In genomic region chr10:122535137-122535536, GRCm38 (mm10) we compare ENCODE assay signal across 19 mouse cellular contexts.
"Had no signal": no experiment of that assay in that cellular context is flagged by ENCODE, and none has a peak within 500 bp of the region (broad histone marks: within the 10 kb centered on the region; RNA-seq: fewer than 3 reads in every experiment).

No protein-coding gene starts in this region.

- H3K27ac ChIP-seq: limb, embryonic 12.5 days; limb, embryonic 15.5 days; liver, embryonic 14.5 days; midbrain, embryonic 12.5 days; midbrain, embryonic 15.5 days; neural tube, embryonic 13.5 days; stomach, embryonic 15.5 days had no signal

- H3K36me3 ChIP-seq: limb, embryonic 12.5 days; limb, embryonic 15.5 days; midbrain, embryonic 12.5 days; midbrain, embryonic 15.5 days; neural tube, embryonic 13.5 days; stomach, embryonic 15.5 days had no signal

- H3K27me3 ChIP-seq: limb, embryonic 12.5 days; limb, embryonic 15.5 days; midbrain, embryonic 12.5 days; midbrain, embryonic 15.5 days; neural tube, embryonic 13.5 days; stomach, embryonic 15.5 days had no signal

- H3K4me1 ChIP-seq: limb, embryonic 15.5 days; midbrain, embryonic 12.5 days; midbrain, embryonic 15.5 days; neural tube, embryonic 13.5 days; stomach, embryonic 15.5 days had no signal

- ATAC-seq: lung, postnatal 0 days; midbrain, embryonic 15.5 days had no signal

- H3K4me2 ChIP-seq: limb, embryonic 12.5 days; limb, embryonic 15.5 days; liver, embryonic 11.5 days; lung, embryonic 14.5 days; midbrain, embryonic 12.5 days; midbrain, embryonic 15.5 days; neural tube, embryonic 13.5 days; stomach, embryonic 15.5 days had no signal

- H3K9me3 ChIP-seq: limb, embryonic 12.5 days; limb, embryonic 15.5 days; midbrain, embryonic 12.5 days; midbrain, embryonic 15.5 days; neural tube, embryonic 13.5 days; stomach, embryonic 15.5 days had no signal

- H3K4me3 ChIP-seq: limb, embryonic 12.5 days; limb, embryonic 15.5 days; midbrain, embryonic 12.5 days; midbrain, embryonic 15.5 days; neural tube, embryonic 13.5 days; stomach, embryonic 15.5 days had no signal

- DNase-seq: kidney, adult 11 months; kidney, adult 9 months; layer of hippocampus, postnatal 36 days; left cerebral cortex, postnatal 4 days; liver, postnatal 0 days; lung, embryonic 14.5 days; retina, postnatal 1 day; right cerebral cortex, postnatal 25 days; spleen, adult 18-20 months; thymus, postnatal 25 days had no signal

- H3K9ac ChIP-seq: limb, embryonic 12.5 days; limb, embryonic 15.5 days; liver, embryonic 14.5 days; liver, postnatal 0 days; lung, embryonic 14.5 days; midbrain, embryonic 12.5 days; midbrain, embryonic 15.5 days; neural tube, embryonic 13.5 days; stomach, embryonic 15.5 days had no signal
